Mouse (Mus musculus): ENCODE measurements around the gene Hfm1. TPM values are rescaled to one million over a fixed set of nuclear protein-coding genes. Genes with fewer than 3 reads are reported as not detected.
A peak's percentile ranks its signal among the peaks of the same experiment; 100 is the strongest.

Hfm1 gene
- polyA plus RNA-seq, 1 experiment from 2014 or later = 0.10 TPM

- Histone ChIP-seq H3K27me3 (no peaks in the 10 kb centered on the region), H3K9ac (no peak overlapping the region), H3K4me1 (replicated peaks) (no peaks in the 10 kb centered on the region), H3K36me3 (no peaks in the 10 kb centered on the region), H3K9me3 (replicated peaks) (no peaks in the 10 kb centered on the region), H3K4me3 (replicated peaks) (no peak overlapping the region), H3K27ac (no peak overlapping the region), H3K4me2 (no peak overlapping the region)
- DNase-seq (no peak), ATAC-seq (ENCODE audit: low read depth) (no peak)
- WGBS (ENCODE audit: insufficient replicate concordance) = 44% methylated on average over 7 of the region's 7 CpGs
These were observed 93.1 kb downstream of the Hfm1 start for GRCm38 (mm10) chr5:106833025-106833424.

GRCm38 (mm10) chr5:106831401-106831800 lies 94.7 kb downstream of the Hfm1 start:
- H3K9ac ChIP-seq = no peak overlapping the region
- H3K36me3 ChIP-seq = no peaks in the 10 kb centered on the region
- no peak overlapping the region for H3K4me2 ChIP-seq
- DNase-seq (no peak), ATAC-seq (ENCODE audit: low read depth) (no peak)
- WGBS (ENCODE audit: insufficient replicate concordance) = 73% methylated on average over 6 of the region's 6 CpGs
- no peaks in the 10 kb centered on the region for H3K4me1 ChIP-seq (replicated peaks)
- no peak overlapping the region for H3K27ac ChIP-seq
- no peak overlapping the region for H3K4me3 ChIP-seq (replicated peaks)
- H3K9me3 ChIP-seq (replicated peaks) = no peaks in the 10 kb centered on the region
- no peaks in the 10 kb centered on the region for H3K27me3 ChIP-seq

- DNase-seq (no peak), ATAC-seq (ENCODE audit: low read depth) (no peak)
- Histone ChIP-seq H3K27ac (no peak overlapping the region), H3K9ac (no peak overlapping the region), H3K9me3 (replicated peaks) (no peaks in the 10 kb centered on the region), H3K27me3 (0 out of 2 replicates have a peak, but pooled peaks cover 4% of the 10 kb centered on the region), H3K4me1 (replicated peaks) (no peaks in the 10 kb centered on the region), H3K36me3 (no peaks in the 10 kb centered on the region), H3K4me2 (no peak overlapping the region), H3K4me3 (replicated peaks) (no peak overlapping the region)
- WGBS (ENCODE audit: insufficient replicate concordance) = 39% methylated on average over 4 of the region's 4 CpGs
These were observed 95.3 kb downstream of the Hfm1 start for GRCm38 (mm10) chr5:106830775-106831174.

- no peak overlapping the region for H3K4me3 ChIP-seq (replicated peaks)
These were observed 99.4 kb downstream of the Hfm1 start for GRCm38 (mm10) chr5:106826740-106827139.

GRCm38 (mm10) chr5:106826044-106826443 lies 100.1 kb downstream of the Hfm1 start:
- peaks cover 15% of the 10 kb centered on the region for H3K27me3 ChIP-seq
- no peak overlapping the region for H3K4me3 ChIP-seq (replicated peaks)
- no peak overlapping the region for H3K4me2 ChIP-seq
- no peak overlapping the region for H3K27ac ChIP-seq
- no peak overlapping the region for H3K9ac ChIP-seq
- H3K4me1 ChIP-seq (replicated peaks) = 0 out of 2 replicates have a peak, but pooled peaks cover 3% of the 10 kb centered on the region
- no peaks in the 10 kb centered on the region for H3K36me3 ChIP-seq
- WGBS (ENCODE audit: insufficient replicate concordance) = 52% methylated on average over 8 of the region's 8 CpGs
- no peaks in the 10 kb centered on the region for H3K9me3 ChIP-seq (replicated peaks)
- DNase-seq = no peak
- ATAC-seq (ENCODE audit: low read depth) = no peak

More at GRCm38 (mm10) chr5:106826740-106827139, 99.4 kb downstream of the Hfm1 start:
- no peak overlapping the region for H3K27ac ChIP-seq
- 0 out of 2 replicates have a peak, but pooled peaks cover 3% of the 10 kb centered on the region for H3K4me1 ChIP-seq (replicated peaks)
- H3K36me3 ChIP-seq = no peaks in the 10 kb centered on the region
- H3K27me3 ChIP-seq = peaks cover 15% of the 10 kb centered on the region
- H3K4me2 ChIP-seq = no peak overlapping the region
- H3K9ac ChIP-seq = no peak overlapping the region
- ATAC-seq (ENCODE audit: low read depth) = no peak
- H3K9me3 ChIP-seq (replicated peaks) = no peaks in the 10 kb centered on the region
- no peak for DNase-seq

- Histone ChIP-seq H3K9me3 (replicated peaks) (no peaks in the 10 kb centered on the region), H3K27ac (no peak overlapping the region), H3K27me3 (peaks cover 15% of the 10 kb centered on the region), H3K4me2 (peak overlapping the region; percentile 55), H3K4me3 (replicated peaks) (peak overlapping the region; percentile 31), H3K4me1 (replicated peaks) (0 out of 2 replicates have a peak, but pooled peaks cover 3% of the 10 kb centered on the region), H3K36me3 (no peaks in the 10 kb centered on the region), H3K9ac (no peak overlapping the region)
- ATAC-seq (ENCODE audit: low read depth) (no peak), DNase-seq (no peak)
- WGBS (ENCODE audit: insufficient replicate concordance) = 19% methylated on average over 19 of the region's 19 CpGs
These were observed 100.7 kb downstream of the Hfm1 start for GRCm38 (mm10) chr5:106825301-106825853.

- Histone ChIP-seq H3K9me3 (replicated peaks) (no peaks in the 10 kb centered on the region), H3K27ac (no peak overlapping the region), H3K4me1 (replicated peaks) (0 out of 2 replicates have a peak, but pooled peaks cover 3% of the 10 kb centered on the region), H3K9ac (no peak overlapping the region), H3K4me2 (no peak overlapping the region), H3K27me3 (peaks cover 15% of the 10 kb centered on the region), H3K4me3 (replicated peaks) (no peak overlapping the region), H3K36me3 (no peaks in the 10 kb centered on the region)
- DNase-seq (no peak), ATAC-seq (ENCODE audit: low read depth) (no peak)
- 71% methylated on average over 5 of the region's 5 CpGs for WGBS (ENCODE audit: insufficient replicate concordance)
These were observed 101.4 kb downstream of the Hfm1 start for GRCm38 (mm10) chr5:106824716-106825115.

GRCm38 (mm10) chr5:106819630-106820029 lies 106.5 kb downstream of the Hfm1 start:
- Histone ChIP-seq H3K4me1 (replicated peaks) (no peaks in the 10 kb centered on the region), H3K4me2 (no peak overlapping the region), H3K27ac (no peak overlapping the region), H3K4me3 (replicated peaks) (no peak overlapping the region), H3K9me3 (replicated peaks) (no peaks in the 10 kb centered on the region), H3K9ac (no peak overlapping the region), H3K27me3 (peaks cover 19% of the 10 kb centered on the region; the same call in 1 of the 2 replicates), H3K36me3 (no peaks in the 10 kb centered on the region)
- DNase-seq = no peak
- no peak for ATAC-seq (ENCODE audit: low read depth)
- WGBS (ENCODE audit: insufficient replicate concordance) = 62% methylated on average over 8 of the region's 8 CpGs

GRCm38 (mm10) chr5:106815923-106816654 lies 110.0 kb downstream of the Hfm1 start:
- H3K27ac ChIP-seq = no peak overlapping the region
- peaks cover 22% of the 10 kb centered on the region for H3K27me3 ChIP-seq
- no peaks in the 10 kb centered on the region for H3K36me3 ChIP-seq
- no peak overlapping the region for H3K4me3 ChIP-seq (replicated peaks)
- H3K4me1 ChIP-seq (replicated peaks) = no peaks in the 10 kb centered on the region
- no peak overlapping the region for H3K9ac ChIP-seq
- H3K9me3 ChIP-seq (replicated peaks) = no peaks in the 10 kb centered on the region
- DNase-seq (no peak), ATAC-seq (ENCODE audit: low read depth) (no peak)
- WGBS (ENCODE audit: insufficient replicate concordance) = 56% methylated on average over 15 of the region's 15 CpGs
- no peak overlapping the region for H3K4me2 ChIP-seq

- DNase-seq (no peak), ATAC-seq (ENCODE audit: low read depth) (0 out of 2 replicates have a peak, but pooled peaks have one; percentile 31)
- H3K36me3 ChIP-seq = no peaks in the 10 kb centered on the region
- H3K4me2 ChIP-seq = no peak overlapping the region
- H3K9ac ChIP-seq = no peak overlapping the region
- no peak overlapping the region for H3K4me3 ChIP-seq (replicated peaks)
- H3K4me1 ChIP-seq (replicated peaks) = no peaks in the 10 kb centered on the region
- peaks cover 22% of the 10 kb centered on the region for H3K27me3 ChIP-seq
- H3K27ac ChIP-seq = no peak overlapping the region
- H3K9me3 ChIP-seq (replicated peaks) = no peaks in the 10 kb centered on the region
- 41% methylated on average over 6 of the region's 6 CpGs for WGBS (ENCODE audit: insufficient replicate concordance)
These were observed 111.5 kb downstream of the Hfm1 start for GRCm38 (mm10) chr5:106814611-106815010.

- Histone ChIP-seq H3K9ac (no peak overlapping the region), H3K36me3 (no peaks in the 10 kb centered on the region), H3K4me2 (peak overlapping the region; percentile 61; the same call in 1 of the 2 replicates), H3K27me3 (no peaks in the 10 kb centered on the region), H3K9me3 (replicated peaks) (no peaks in the 10 kb centered on the region), H3K4me1 (replicated peaks) (peaks cover 14% of the 10 kb centered on the region), H3K4me3 (replicated peaks) (no peak overlapping the region), H3K27ac (no peak overlapping the region)
- 2% methylated on average over 12 of the region's 12 CpGs for WGBS (ENCODE audit: insufficient replicate concordance)
- ATAC-seq (ENCODE audit: low read depth) (no peak), DNase-seq (peak; percentile 40)
These were observed 123.0 kb downstream of the Hfm1 start for GRCm38 (mm10) chr5:106803094-106803493.
